10 mouse cellular contexts compared by ENCODE assay signal in the genomic region with DNA sequence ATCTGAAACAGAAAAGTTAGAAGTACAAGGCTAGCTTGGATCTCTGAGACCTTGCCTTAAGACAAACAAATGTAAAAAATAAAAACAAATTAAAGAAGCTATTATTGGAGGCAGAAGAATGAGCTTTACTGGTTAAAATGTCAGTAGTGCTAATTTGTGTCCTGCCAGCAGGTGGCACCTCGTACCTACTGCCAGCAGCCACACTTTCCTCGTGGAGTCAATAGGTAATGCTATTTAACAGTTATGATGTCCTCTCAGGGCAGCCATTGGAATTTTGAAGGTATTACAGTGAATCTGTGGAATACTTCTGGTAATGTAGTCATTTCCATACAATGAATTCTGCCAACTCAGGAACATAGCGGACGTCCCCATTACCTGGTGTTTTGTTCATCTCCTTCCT.
DNase-seq lines count a peak whose midpoint lies in the region; ATAC-seq lines count a peak whose summit lies in the region.
"Had no signal": no experiment of that assay in that cellular context is flagged by ENCODE, and none has a peak within 500 bp of the region (broad histone marks: within the 10 kb centered on the region; RNA-seq: fewer than 3 reads in every experiment).

No protein-coding gene starts in this region.

- no peak overlapping the region for H3K27ac ChIP-seq in liver, embryonic 12.5 days
- no peak overlapping the region for H3K27ac ChIP-seq in hindbrain, embryonic 15.5 days (replicated peaks)
- H3K27ac ChIP-seq: embryonic facial prominence, embryonic 15.5 days; midbrain, embryonic 12.5 days had no signal

- 0 out of 2 replicates have a peak, but pooled peaks cover 2% of the 10 kb centered on the region for H3K36me3 ChIP-seq in liver, embryonic 12.5 days
- no peaks in the 10 kb centered on the region for H3K36me3 ChIP-seq in hindbrain, embryonic 15.5 days
- H3K36me3 ChIP-seq: embryonic facial prominence, embryonic 15.5 days; midbrain, embryonic 12.5 days had no signal

- no peak overlapping the region for H3K9ac ChIP-seq in liver, embryonic 12.5 days
- H3K9ac ChIP-seq in hindbrain, embryonic 15.5 days = no peak overlapping the region
- H3K9ac ChIP-seq: embryonic facial prominence, embryonic 15.5 days; midbrain, embryonic 12.5 days had no signal

- no peak for ATAC-seq in liver, embryonic 12.5 days
- ATAC-seq in hindbrain, embryonic 15.5 days (ENCODE audit: low FRiP score, low read depth) = peak; percentile 45; the same call in 1 of the 2 replicates

- no peaks in the 10 kb centered on the region for H3K27me3 ChIP-seq in liver, embryonic 12.5 days (replicated peaks)
- no peaks in the 10 kb centered on the region for H3K27me3 ChIP-seq in hindbrain, embryonic 15.5 days
- H3K27me3 ChIP-seq: embryonic facial prominence, embryonic 15.5 days; midbrain, embryonic 12.5 days had no signal

- no peak overlapping the region for H3K4me3 ChIP-seq in liver, embryonic 12.5 days
- no peak overlapping the region for H3K4me3 ChIP-seq in hindbrain, embryonic 15.5 days
- H3K4me3 ChIP-seq: embryonic facial prominence, embryonic 15.5 days; midbrain, embryonic 12.5 days had no signal

- no peak overlapping the region for H3K4me2 ChIP-seq in liver, embryonic 12.5 days
- no peak overlapping the region for H3K4me2 ChIP-seq in hindbrain, embryonic 15.5 days
- H3K4me2 ChIP-seq: embryonic facial prominence, embryonic 15.5 days; midbrain, embryonic 12.5 days had no signal

- DNase-seq in liver (peak; percentile 52), adipocyte (ENCODE audit: low spot score) (peak; percentile 65)
- DNase-seq in embryo, embryonic 11 days = peak; percentile 71
- DNase-seq in left cerebral cortex, adult 9 months (ENCODE audit: low spot score in 2 of 2) = peak; percentile 19 to 67
- DNase-seq in naive thymus-derived CD4-positive, alpha-beta T cell, adult 2 months (ENCODE audit: low read depth) = peak; percentile 54
- peak; percentile 57 for DNase-seq in thymus, postnatal 14 days

- H3K9me3 ChIP-seq in liver, embryonic 12.5 days (replicated peaks) = no peaks in the 10 kb centered on the region
- no peaks in the 10 kb centered on the region for H3K9me3 ChIP-seq in hindbrain, embryonic 15.5 days
- H3K9me3 ChIP-seq: embryonic facial prominence, embryonic 15.5 days; midbrain, embryonic 12.5 days had no signal

- WGBS in liver, embryonic 12.5 days (ENCODE audit: insufficient replicate concordance) = 53% methylated on average over 4 of the region's 4 CpGs
- WGBS in hindbrain, embryonic 15.5 days = 47% methylated on average over 4 of the region's 4 CpGs

- H3K4me1 ChIP-seq in liver, embryonic 12.5 days = no peaks in the 10 kb centered on the region
- peaks cover 8% of the 10 kb centered on the region; the same call in 1 of the 2 replicates for H3K4me1 ChIP-seq in hindbrain, embryonic 15.5 days (replicated peaks)
- H3K4me1 ChIP-seq: embryonic facial prominence, embryonic 15.5 days; midbrain, embryonic 12.5 days had no signal
